Mouse (Mus musculus) urinary bladder, adult 2 months (tissue): Measurements from ENCODE around the gene Mvk. TPM values are rescaled to one million over a fixed set of nuclear protein-coding genes. Genes with fewer than 3 reads are reported as not detected.

Experiments
- DNase-seq: peaks from one replicate; pipeline ENCODE4 v3.0.0; 2022; ENCODE audit warnings: low spot score
- polyA plus RNA-seq: library from polyadenylated mRNA; depleted of rRNA; stranded (reverse); fragments of >200 nt; gene quantifications from 2 replicates; pipeline ENCODE4 v1.2.3, GENCODE M21; 2012; rRNA removed

Gene Mvk
- 26.6 and 30.2 TPM in 2 replicates for polyA plus RNA-seq

- DNase-seq: peak; percentile 98
Measured at GRCm38 (mm10) chr5:114443566-114444367, at the start of gene Mvk, which contains the start of gene Mmab. Mvk (plus strand) TSS chr5:114444269. Mmab (minus strand) TSS chr5:114444060.

- DNase-seq: no peak
Measured at GRCm38 (mm10) chr5:114406592-114406991, 37.5 kb upstream of the Mvk start.

GRCm38 (mm10) chr5:114407269-114407668, 36.8 kb upstream of the Mvk start:
- DNase-seq: no peak

GRCm38 (mm10) chr5:114407810-114408209, 36.3 kb upstream of the Mvk start:
- DNase-seq: no peak

- no peak for DNase-seq
Measured at GRCm38 (mm10) chr5:114408846-114409245, 35.2 kb upstream of the Mvk start.

- no peak for DNase-seq
Measured at GRCm38 (mm10) chr5:114410429-114410828, 33.6 kb upstream of the Mvk start.

GRCm38 (mm10) chr5:114412361-114412998, 31.6 kb upstream of the Mvk start:
- DNase-seq: no peak

- DNase-seq: no peak
Measured at GRCm38 (mm10) chr5:114413067-114413735, 30.9 kb upstream of the Mvk start.

- DNase-seq: no peak
Measured at GRCm38 (mm10) chr5:114415606-114416005, 28.5 kb upstream of the Mvk start.

GRCm38 (mm10) chr5:114416855-114417254, 27.2 kb upstream of the Mvk start:
- no peak for DNase-seq

- no peak for DNase-seq
Measured at GRCm38 (mm10) chr5:114418541-114418940, 25.5 kb upstream of the Mvk start.

- DNase-seq: no peak
Measured at GRCm38 (mm10) chr5:114421561-114422298, 22.3 kb upstream of the Mvk start.

- no peak for DNase-seq
Measured at GRCm38 (mm10) chr5:114422591-114422990, 21.5 kb upstream of the Mvk start.

GRCm38 (mm10) chr5:114423961-114424360, 20.1 kb upstream of the Mvk start:
- no peak for DNase-seq

- no peak for DNase-seq
Measured at GRCm38 (mm10) chr5:114426732-114427131, 17.3 kb upstream of the Mvk start.

- no peak for DNase-seq
Measured at GRCm38 (mm10) chr5:114428621-114429020, 15.4 kb upstream of the Mvk start.

- no peak for DNase-seq
Measured at GRCm38 (mm10) chr5:114429781-114430180, 14.3 kb upstream of the Mvk start.

- no peak for DNase-seq
Measured at GRCm38 (mm10) chr5:114434359-114434758, 9.7 kb upstream of the Mvk start.

GRCm38 (mm10) chr5:114435588-114435987, 8.5 kb upstream of the Mvk start:
- no peak for DNase-seq

GRCm38 (mm10) chr5:114444368-114444692, 261 bp downstream of the Mvk start:
- no peak for DNase-seq

GRCm38 (mm10) chr5:114449011-114449410, 4.9 kb downstream of the Mvk start:
- no peak for DNase-seq

- no peak for DNase-seq
Measured at GRCm38 (mm10) chr5:114456287-114456686, 12.2 kb downstream of the Mvk start.
